Comparison of ENCODE assay signal across 9 mouse cellular contexts in the genomic region with DNA sequence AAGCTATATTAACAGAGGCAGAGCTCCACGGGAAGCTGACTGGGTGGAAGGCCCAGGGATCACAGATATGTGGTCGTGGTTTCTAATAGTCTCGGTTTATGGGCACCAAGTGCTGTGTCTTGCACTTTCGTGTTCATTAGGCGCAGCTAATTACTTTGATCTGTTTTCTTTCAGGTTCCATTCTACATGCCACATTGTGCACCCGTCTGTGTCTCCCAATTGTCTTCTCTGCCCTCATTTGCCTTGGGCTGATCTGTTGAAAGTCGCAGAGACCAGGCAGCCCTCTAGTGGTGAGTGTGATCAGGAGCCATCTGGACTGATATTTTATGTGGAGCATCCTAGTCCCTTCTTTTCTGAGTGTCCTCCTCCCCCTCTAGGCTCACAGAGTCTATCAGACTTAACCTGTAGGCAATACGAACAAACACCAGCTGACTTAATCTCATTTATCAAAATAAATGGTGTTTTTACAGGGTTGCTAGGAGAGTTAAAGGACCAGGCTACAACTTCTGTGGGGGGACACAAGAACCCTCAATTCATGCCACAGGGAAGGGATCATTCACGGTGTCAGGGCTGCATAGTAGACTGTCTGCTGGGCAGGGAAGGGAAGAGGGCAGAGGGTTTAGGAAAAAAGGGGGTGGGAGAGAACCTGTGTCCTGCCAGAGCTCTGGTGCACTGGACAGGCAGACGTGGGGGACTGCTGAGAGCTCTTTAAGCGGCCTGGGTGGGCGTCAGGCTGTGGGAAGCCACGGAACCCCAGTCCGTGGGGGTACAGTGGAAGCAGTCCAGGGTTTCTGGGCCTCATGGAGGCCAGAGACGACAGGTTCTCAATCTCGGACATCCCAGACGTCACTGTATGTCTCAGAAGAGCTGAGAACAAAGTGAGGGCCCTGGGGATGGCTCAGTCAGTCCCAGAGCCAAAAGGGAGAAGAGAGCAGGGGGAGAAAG. TPM values are rescaled to one million over a fixed set of nuclear protein-coding genes. Genes with fewer than 3 reads are reported as not detected.
A peak's percentile ranks its signal among the peaks of the same experiment; 100 is the strongest.
DNase-seq lines count a peak whose midpoint lies in the region; ATAC-seq and TF ChIP-seq lines count a peak whose summit lies in the region.
"Had no signal": no experiment of that assay in that cellular context is flagged by ENCODE, and none has a peak within 500 bp of the region (broad histone marks: within the 10 kb centered on the region; RNA-seq: fewer than 3 reads in every experiment).

No protein-coding gene starts in this region.

- no peaks in the 10 kb centered on the region for H3K4me1 ChIP-seq in cerebellum, adult 2 months (ENCODE audit: control insufficient read depth, insufficient read depth, low read length)
- peaks cover 1% of the 10 kb centered on the region; the same call in 1 of the 2 replicates for H3K4me1 ChIP-seq in kidney, embryonic 16.5 days (ENCODE audit: insufficient read depth, low read length)
- H3K4me1 ChIP-seq in spleen, adult 2 months (ENCODE audit: control insufficient read depth, insufficient read depth, insufficient read length), result no peaks in the 10 kb centered on the region

- H3K36me3 ChIP-seq in kidney, embryonic 16.5 days (ENCODE audit: insufficient read depth, low read length), result no peaks in the 10 kb centered on the region
- H3K36me3 ChIP-seq in spleen, adult 2 months (ENCODE audit: control insufficient read depth, insufficient read depth, low read length), result no peaks in the 10 kb centered on the region

- no peaks in the 10 kb centered on the region for H3K9me3 ChIP-seq in kidney, embryonic 16.5 days (ENCODE audit: low read length)

- no peak for TF ChIP-seq POLR2A in cerebellum, adult 2 months (IDR thresholded peaks at IDR 0.05; ENCODE audit: borderline replicate concordance, insufficient read depth, low read length)
- TF ChIP-seq POLR2A in spleen, adult 2 months (IDR thresholded peaks at IDR 0.05; ENCODE audit: low read depth, low read length), result no peak

- peak; percentile 66 to 78 for DNase-seq in heart, adult 18-20 months
- DNase-seq in heart, postnatal 25 days (ENCODE audit: low spot score), result no peak
- peak; percentile 86 for DNase-seq in CD4-positive, CD25-positive, alpha-beta regulatory T cell, adult 2 months (ENCODE audit: low read depth, low spot score)
- DNase-seq in cerebellum, adult 2 months, result peak; percentile 19 to 29
- DNase-seq in gastrocnemius, adult 2 months, result peak; percentile 63
- DNase-seq in spleen, adult 2 months (ENCODE audit: low read depth in 1 of 2, low spot score in 2 of 2), result peak; percentile 33 to 38

- H3K27ac ChIP-seq in cerebellum, adult 2 months (ENCODE audit: insufficient read depth, low read length), result no peak overlapping the region
- H3K27ac ChIP-seq in gastrocnemius, adult 2 months, result 0 out of 2 replicates have a peak overlapping the region, but pooled peaks have one; percentile 10
- no peak overlapping the region for H3K27ac ChIP-seq in kidney, embryonic 16.5 days (ENCODE audit: low read length)
- no peak overlapping the region for H3K27ac ChIP-seq in spleen, adult 2 months (ENCODE audit: insufficient read depth, low read length)

- no peak overlapping the region for H3K9ac ChIP-seq in kidney, embryonic 16.5 days (replicated peaks; ENCODE audit: low read length)

- peak; percentile 46; the same call in 1 of the 2 replicates for ATAC-seq in kidney, embryonic 16.5 days (ENCODE audit: low FRiP score, low TSS enrichment)
- peak; percentile 66 for ATAC-seq in megakaryocyte progenitor cell, adult 5-6 weeks (replicated peaks; ENCODE audit: poor library complexity)

- 67% methylated on average over 17 of the region's 17 CpGs for WGBS in cerebellum, adult 2 months
- 67% methylated on average over 17 of the region's 17 CpGs for WGBS in kidney, embryonic 16.5 days
- 59% methylated on average over 17 of the region's 17 CpGs for WGBS in spleen, adult 2 months

- TF ChIP-seq CTCF in cerebellum, adult 2 months (IDR thresholded peaks at IDR 0.05; ENCODE audit: borderline replicate concordance, insufficient read depth, low read depth, low read length), result peak; percentile 53; the same call in 1 of the 2 replicates
- peak; percentile 82 for TF ChIP-seq CTCF in gastrocnemius, adult 2 months (IDR thresholded peaks at IDR 0.05)
- TF ChIP-seq CTCF in spleen, adult 2 months (IDR thresholded peaks at IDR 0.05; ENCODE audit: extremely low read depth, insufficient read depth, insufficient read length, insufficient replicate concordance), result peak; percentile 67; the same call in 1 of the 2 replicates

- H3K4me2 ChIP-seq in kidney, embryonic 16.5 days (replicated peaks; ENCODE audit: low read depth, low read length), result no peak overlapping the region

- H3K4me3 ChIP-seq in cerebellum, adult 2 months (replicated peaks; ENCODE audit: insufficient read depth, low read depth, low read length), result no peak overlapping the region
- H3K4me3 ChIP-seq in gastrocnemius, adult 2 months, result no peak overlapping the region
- no peak overlapping the region for H3K4me3 ChIP-seq in kidney, embryonic 16.5 days (ENCODE audit: low read length)
- no peak overlapping the region for H3K4me3 ChIP-seq in spleen, adult 2 months (ENCODE audit: extremely low read depth, insufficient read depth, insufficient read length)

- no peaks in the 10 kb centered on the region for H3K27me3 ChIP-seq in cerebellum, adult 2 months (ENCODE audit: control insufficient read depth, insufficient read depth, low read length)
- H3K27me3 ChIP-seq in kidney, embryonic 16.5 days (ENCODE audit: insufficient read depth, low read length), result no peaks in the 10 kb centered on the region
- H3K27me3 ChIP-seq in spleen, adult 2 months (ENCODE audit: control insufficient read depth, insufficient read depth, low read length), result no peaks in the 10 kb centered on the region

- intact Hi-C loops in heart, postnatal 25 days (cut with DNase I), result loop anchor here (2.0 to 10.0 kb wide), 2 partner anchors 86 to 464 kb away; partner anchors contain the start of gene Abi2
- intact Hi-C loops in gastrocnemius, adult 2 months (cut with DNase I), result loop anchor here (2.0 to 10.0 kb wide), 3 partner anchors 92 to 526 kb away; partner anchors contain the start of genes Cd28 and Cyp20a1

RNA-seq across cellular contexts. Expression of gene Ctla4, which starts 18.2 kb away (rescaled TPM):
- 1 to 10 TPM in 1 of 2 experiments, under 1 TPM in 1; 0.57 to 1.1 TPM for total RNA-seq in heart, adult 18-20 months (2021)
- under 1 TPM; 0.75 to 0.96 TPM for total RNA-seq in heart, postnatal 25 days (2021)
- polyA plus RNA-seq in cerebellum, adult 2 months (2012; rRNA removed), result not detected in 2 replicates
- under 1 TPM in 1 of 2 experiments, not detected in 1; 0.45 TPM for total RNA-seq in gastrocnemius, adult 2 months (2021)
- polyA plus RNA-seq in kidney, embryonic 16.5 days (2015; fragmentation: Nextera tagmentation; extraction: Ambion mirVana), result not detected in 2 replicates
- 0.07 TPM in 1 of 2 replicates, not detected in the other for total RNA-seq in megakaryocyte progenitor cell, adult 5-6 weeks (2015)
- not detected in 2 replicates for total RNA-seq in megakaryocyte progenitor cell, adult 5-6 weeks (2017)
- 2.4 and 2.7 TPM in 2 replicates for polyA plus RNA-seq in spleen, adult 2 months (2012; rRNA removed)
- polyA plus RNA-seq: heart, embryonic 14.5 days had no signal
